Mouse (Mus musculus): Measurements from ENCODE around the gene Borcs6.

DNA sequence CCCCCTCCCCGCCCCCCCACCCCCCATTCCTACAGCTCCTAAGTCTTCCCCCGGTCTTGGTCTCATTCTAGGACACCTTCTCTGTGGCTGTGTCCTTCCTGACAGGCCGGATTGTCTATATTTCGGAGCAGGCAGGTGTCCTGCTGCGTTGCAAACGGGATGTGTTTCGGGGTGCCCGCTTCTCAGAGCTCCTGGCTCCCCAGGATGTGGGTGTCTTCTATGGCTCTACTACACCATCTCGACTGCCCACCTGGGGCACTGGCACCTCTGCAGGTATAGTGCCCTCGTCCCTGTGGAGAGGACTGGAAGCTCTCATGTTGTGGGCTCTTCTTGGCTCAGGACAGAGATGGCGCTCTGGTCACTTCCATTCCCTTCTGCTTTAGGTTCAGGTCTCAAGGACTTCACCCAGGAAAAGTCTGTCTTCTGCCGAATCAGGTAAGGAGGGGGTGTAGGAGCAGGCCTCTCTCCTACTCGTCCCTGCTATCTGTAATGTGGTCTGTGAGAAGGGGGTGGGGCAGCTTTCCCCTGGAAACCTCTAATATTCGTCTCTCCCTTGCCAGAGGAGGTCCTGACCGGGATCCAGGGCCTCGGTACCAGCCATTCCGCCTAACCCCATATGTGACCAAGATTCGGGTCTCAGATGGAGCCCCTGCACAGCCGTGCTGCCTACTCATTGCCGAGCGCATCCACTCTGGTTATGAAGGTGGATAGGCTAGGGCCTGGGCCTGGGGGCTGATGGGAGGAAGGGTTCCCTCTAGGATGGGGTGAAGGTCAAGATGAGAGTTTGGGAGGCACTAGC is 42.3 kb downstream of the Borcs6 start:
- no peak for TF ChIP-seq POLR2A (IDR thresholded peaks at IDR 0.05; ENCODE audit: control insufficient read depth in 1 of 2, insufficient read depth in 1 of 2, low read depth in 1 of 2, low read length in 2 of 2, poor library complexity in 1 of 2)
- no peak for TF ChIP-seq E2F4 (IDR thresholded peaks at IDR 0.05; ENCODE audit: borderline replicate concordance, low read depth, low read length)
